Mouse (Mus musculus) brain, embryonic 14.5 days (tissue): ENCODE data around the gene Nbea.

Experiments used
- CTCF ChIP-seq: fragments of 200-500 bp; IDR thresholded peaks from 2 replicates; pipeline ENCODE4 v1.5.1; 2012; ENCODE audit warnings: inconsistent platforms, mild to moderate bottlenecking, moderate library complexity, borderline replicate concordance; ENCODE audit not compliant: insufficient read depth, insufficient read length; ENCODE audit errors: extremely low read depth
- POLR2A ChIP-seq: fragments of 200-500 bp; IDR thresholded peaks from 2 replicates; pipeline ENCODE4 v1.6.1; 2012; ENCODE audit warnings: mild to moderate bottlenecking, inconsistent platforms, borderline replicate concordance; ENCODE audit not compliant: poor library complexity, insufficient read depth, insufficient read length, severe bottlenecking; ENCODE audit errors: extremely low read depth

DNA sequence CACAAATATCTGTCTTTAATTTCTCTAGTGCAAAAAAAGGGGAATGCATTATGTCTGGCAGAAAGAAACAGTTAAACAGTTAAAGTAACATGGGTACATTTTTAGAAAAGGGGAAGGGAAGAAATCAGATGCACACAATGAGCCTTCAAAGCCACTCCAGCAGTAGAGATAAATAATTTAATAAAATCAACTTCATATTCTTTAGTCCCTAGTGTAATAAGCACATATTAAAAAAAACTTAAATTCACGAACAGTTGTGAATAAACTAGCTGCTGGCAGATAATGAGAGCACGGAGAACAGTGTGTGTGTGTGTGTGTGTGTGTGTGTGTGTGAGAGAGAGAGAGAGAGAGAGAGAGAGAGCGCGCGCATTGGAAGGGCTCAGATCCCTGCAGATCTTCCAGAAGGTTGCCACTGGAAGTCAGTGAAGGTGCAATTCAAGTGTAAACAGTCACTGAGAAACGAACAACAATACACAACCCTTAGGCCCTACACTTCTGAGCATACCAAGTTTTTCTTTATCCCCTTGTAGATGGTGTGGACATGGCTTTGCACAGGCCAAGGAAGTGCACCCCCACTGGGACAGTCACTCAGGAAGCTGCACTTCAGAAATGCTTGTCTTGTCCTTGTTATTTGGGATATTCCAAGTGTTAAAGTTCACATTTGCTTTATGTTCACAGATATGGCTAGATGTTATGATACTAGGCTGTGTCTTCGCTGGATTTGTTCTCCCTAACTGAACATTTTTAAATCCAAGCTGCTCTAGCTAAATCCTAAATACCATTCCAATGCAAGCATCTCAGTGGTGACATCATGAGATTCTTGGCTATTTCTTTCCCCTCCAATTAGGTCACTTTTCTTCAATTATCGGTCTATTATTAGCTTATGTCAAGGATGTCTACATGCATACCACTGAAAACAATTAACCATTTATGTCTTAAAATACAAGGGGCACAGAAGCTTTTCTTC is 404.5 kb downstream of the Nbea start:
- no peak for TF ChIP-seq POLR2A
- TF ChIP-seq CTCF, result no peak
